Mouse (Mus musculus): ENCODE data around the gene Gm13275. TPM values are rescaled to one million over a fixed set of nuclear protein-coding genes. Genes with fewer than 3 reads are reported as not detected.

The Gm13275 gene
- total RNA-seq, 2 experiments from 2014 or later: not detected

Other genes with a start within 250 kb of the Gm13275 start
- not detected for gene Ifna15, start 236.2 kb upstream of the Gm13275 start, total RNA-seq (2023)
- not detected for gene Ifna14, start 222.7 kb upstream of the Gm13275 start, total RNA-seq (2023)
- not detected for gene Ifna9, start 202.1 kb upstream of the Gm13275 start, total RNA-seq (2023)
- not detected for gene Ifna12, start 191.1 kb upstream of the Gm13275 start, total RNA-seq (2023)
- gene C87499, start 160.1 kb upstream of the Gm13275 start, total RNA-seq (2023): not detected
- gene Ifna13, start 150.0 kb upstream of the Gm13275 start, total RNA-seq (2023): not detected
- not detected for gene Ifna16, start 117.6 kb upstream of the Gm13275 start, total RNA-seq (2023)
- not detected for gene Ifna2, start 110.6 kb upstream of the Gm13275 start, total RNA-seq (2023)
- gene Ifnab, start 103.1 kb upstream of the Gm13275 start, total RNA-seq (2023): not detected
- gene Gm26566, start 72.7 kb upstream of the Gm13275 start, total RNA-seq (2023): under 1 TPM; 0.37 to 0.58 TPM
- 10 to 100 TPM; 49.2 to 57.1 TPM for gene Klhl9, start 72.0 kb upstream of the Gm13275 start, total RNA-seq (2023)
- gene Gm13271, start 39.6 kb upstream of the Gm13275 start, total RNA-seq (2023): not detected
- gene Gm13283, start 34.4 kb upstream of the Gm13275 start, total RNA-seq (2023): not detected
- under 1 TPM in 1 of 2 experiments, not detected in 1; 0.38 TPM for gene Gm13290, start 20.7 kb upstream of the Gm13275 start, total RNA-seq (2023)
- gene Gm13289, start 17.6 kb upstream of the Gm13275 start, total RNA-seq (2023): not detected
- gene Gm13272, start 14.6 kb upstream of the Gm13275 start, total RNA-seq (2023): not detected
- not detected for gene Ifnz, start 12.4 kb upstream of the Gm13275 start, total RNA-seq (2023)
- gene Gm13276, start 8.8 kb upstream of the Gm13275 start, total RNA-seq (2023): not detected
- not detected for gene Gm13277, start 5.9 kb upstream of the Gm13275 start, total RNA-seq (2023)
- not detected for gene Gm13278, start 2.9 kb upstream of the Gm13275 start, total RNA-seq (2023)
- not detected for gene Gm13279, start 2.9 kb downstream of the Gm13275 start, total RNA-seq (2023)
- under 1 TPM in 1 of 2 experiments, not detected in 1; 0.36 TPM for gene Gm13285, start 5.2 kb downstream of the Gm13275 start, total RNA-seq (2023)
- gene Gm13287, start 8.8 kb downstream of the Gm13275 start, total RNA-seq (2023): not detected
- not detected for gene Gm13288, start 11.0 kb downstream of the Gm13275 start, total RNA-seq (2023)
- gene Ifna7, start 21.7 kb downstream of the Gm13275 start, total RNA-seq (2023): not detected
- gene Ifna11, start 25.5 kb downstream of the Gm13275 start, total RNA-seq (2023): not detected
- gene Ifna6, start 32.9 kb downstream of the Gm13275 start, total RNA-seq (2023): not detected
- not detected for gene Ifna5, start 41.0 kb downstream of the Gm13275 start, total RNA-seq (2023)
- not detected for gene Ifna4, start 47.4 kb downstream of the Gm13275 start, total RNA-seq (2023)
- gene Ifna1, start 55.6 kb downstream of the Gm13275 start, total RNA-seq (2023): not detected
- not detected for gene Ifne, start 85.7 kb downstream of the Gm13275 start, total RNA-seq (2023)